Mouse (Mus musculus): ENCODE measurements around the gene Fam187b. TPM values are rescaled to one million over a fixed set of nuclear protein-coding genes. Genes with fewer than 3 reads are reported as not detected.

Fam187b gene
- total and polyA plus RNA-seq, 3 experiments, result not detected

- Histone ChIP-seq H3K4me3 (replicated peaks in 1 of 3; ENCODE audit: low read depth in 2 of 3, low read length in 2 of 3, poor library complexity in 1 of 3) (no peak overlapping the region), H3K4me1 (ENCODE audit: control insufficient read depth in 1 of 2, insufficient read depth in 2 of 2) (peaks cover 12 to 62% of the 10 kb centered on the region in 2 experiments), H3K36me3 (replicated peaks in 1 of 2; ENCODE audit: control insufficient read depth in 1 of 2, insufficient read depth in 1 of 2, low read length in 1 of 2) (peaks cover 0 to 51% of the 10 kb centered on the region in 2 experiments), H3K27me3 (replicated peaks) (peaks cover 4% of the 10 kb centered on the region), H3K9me3 (replicated peaks; ENCODE audit: low read length) (no peaks in the 10 kb centered on the region), H3K27ac (ENCODE audit: insufficient read depth, low read depth) (no peak overlapping the region), H3K4me2 (ENCODE audit: insufficient read depth, low read depth, poor library complexity, severe bottlenecking) (no peak overlapping the region), H3K9ac (ENCODE audit: insufficient read depth, low read depth) (no peak overlapping the region), H3K79me2 (replicated peaks; ENCODE audit: control insufficient read depth, extremely low read depth, insufficient read depth, poor library complexity, severe bottlenecking) (no peaks in the 10 kb centered on the region)
- dilution Hi-C loops (cut with MboI; ENCODE audit: extremely low pct_ligation_motif_present, extremely low pct_unique_long_range_greater_than_20kb, low sequenced_read_pairs) (no loop called here), in situ Hi-C loops (cut with MboI; ENCODE audit: low pct_ligation_motif_present, low pct_unique_long_range_greater_than_20kb, low sequenced_read_pairs) (no loop called here)
- TF ChIP-seq IRF4 (IDR thresholded peaks at IDR 0.05; ENCODE audit: low read depth, low read length), result no peak
- TF ChIP-seq TBP (conservative IDR thresholded peaks at IDR 0.05; ENCODE audit: low read depth, low read length), result no peak
- no peak for TF ChIP-seq MXI1 (IDR thresholded peaks at IDR 0.05; ENCODE audit: low read depth, low read length)
- no peak for TF ChIP-seq POLR2A (IDR thresholded peaks at IDR 0.05; ENCODE audit: low read depth, low read length)
- no peak for TF ChIP-seq CHD1 (IDR thresholded peaks at IDR 0.05; ENCODE audit: low read depth, low read length)
- TF ChIP-seq GABPA (IDR thresholded peaks at IDR 0.05; ENCODE audit: insufficient replicate concordance, low read depth, low read length), result no peak
- no peak for TF ChIP-seq NRF1 (IDR thresholded peaks at IDR 0.05; ENCODE audit: low read depth, low read length)
- no peak for TF ChIP-seq USF1 (IDR thresholded peaks at IDR 0.05; ENCODE audit: low read depth, low read length)
- TF ChIP-seq MAZ (IDR thresholded peaks at IDR 0.05; ENCODE audit: low read depth, low read length), result no peak
- no peak for TF ChIP-seq UBTF (IDR thresholded peaks at IDR 0.05; ENCODE audit: low read depth, low read length)
- TF ChIP-seq POLR2AphosphoS2 (IDR thresholded peaks at IDR 0.05; ENCODE audit: low read depth, low read length), result no peak
- TF ChIP-seq SMC3 (IDR thresholded peaks at IDR 0.05; ENCODE audit: low read depth, low read length), result no peak
- TF ChIP-seq SIN3A (IDR thresholded peaks at IDR 0.05; ENCODE audit: low read length), result no peak
- TF ChIP-seq MAX (IDR thresholded peaks at IDR 0.05; ENCODE audit: low read length), result no peak
- no peak for TF ChIP-seq ZC3H11A (IDR thresholded peaks at IDR 0.05; ENCODE audit: low read depth, low read length)
- no peak for TF ChIP-seq MYC (IDR thresholded peaks at IDR 0.05; ENCODE audit: low read depth, low read length)
- no peak for TF ChIP-seq CTCF (conservative IDR thresholded peaks at IDR 0.05 in 1 of 2, IDR thresholded peaks at IDR 0.05 in 1 of 2; ENCODE audit: low read depth in 2 of 2, low read length in 2 of 2)
- no peak for DNase-seq (ENCODE audit: extremely low read depth)
Observed at GRCm38 (mm10) chr7:31039011-31039410, 65.4 kb downstream of the Fam187b start.

Other genes with a start within 250 kb of the Fam187b start
Only the 20 nearest of the 22 such genes appear.
- gene Sbsn, start 222.3 kb upstream of the Fam187b start, total RNA-seq (2012; rRNA removed), result 0.59 and 0.76 TPM in 2 replicates
- gene Sbsn, start 222.3 kb upstream of the Fam187b start, total RNA-seq (2014; rRNA removed), result 0.30 TPM in 1 of 2 replicates, not detected in the other
- 0.69 and 1.1 TPM in 2 replicates for gene Sbsn, start 222.3 kb upstream of the Fam187b start, polyA plus RNA-seq (2012; ENCODE audit: insufficient read length, low read depth)
- gene Dmkn, start 210.0 kb upstream of the Fam187b start, total RNA-seq (2012; rRNA removed), result not detected in 2 replicates
- not detected in 2 replicates for gene Dmkn, start 210.0 kb upstream of the Fam187b start, total RNA-seq (2014; rRNA removed)
- not detected in 2 replicates for gene Dmkn, start 210.0 kb upstream of the Fam187b start, polyA plus RNA-seq (2012; ENCODE audit: insufficient read length, low read depth)
- not detected in 2 replicates for gene Krtdap, start 185.9 kb upstream of the Fam187b start, total RNA-seq (2012; rRNA removed)
- not detected in 2 replicates for gene Krtdap, start 185.9 kb upstream of the Fam187b start, total RNA-seq (2014; rRNA removed)
- not detected in 2 replicates for gene Krtdap, start 185.9 kb upstream of the Fam187b start, polyA plus RNA-seq (2012; ENCODE audit: insufficient read length, low read depth)
- 0.08 TPM in 1 of 2 replicates, not detected in the other for gene Ffar2, start 150.0 kb upstream of the Fam187b start, total RNA-seq (2012; rRNA removed)
- not detected in 2 replicates for gene Ffar2, start 150.0 kb upstream of the Fam187b start, total RNA-seq (2014; rRNA removed)
- gene Ffar2, start 150.0 kb upstream of the Fam187b start, polyA plus RNA-seq (2012; ENCODE audit: insufficient read length, low read depth), result 0.51 and 0.52 TPM in 2 replicates
- gene Ffar3, start 117.6 kb upstream of the Fam187b start, total RNA-seq (2012; rRNA removed), result not detected in 2 replicates
- gene Ffar3, start 117.6 kb upstream of the Fam187b start, total RNA-seq (2014; rRNA removed), result not detected in 2 replicates
- gene Ffar3, start 117.6 kb upstream of the Fam187b start, polyA plus RNA-seq (2012; ENCODE audit: insufficient read length, low read depth), result not detected in 2 replicates
- 0.34 and 0.42 TPM in 2 replicates for gene Ffar1, start 112.2 kb upstream of the Fam187b start, total RNA-seq (2012; rRNA removed)
- gene Ffar1, start 112.2 kb upstream of the Fam187b start, total RNA-seq (2014; rRNA removed), result 1.2 and 1.4 TPM in 2 replicates
- 14.3 and 17.2 TPM in 2 replicates for gene Ffar1, start 112.2 kb upstream of the Fam187b start, polyA plus RNA-seq (2012; ENCODE audit: insufficient read length, low read depth)
- gene Cd22, start 93.4 kb upstream of the Fam187b start, total RNA-seq (2012; rRNA removed), result 41.7 and 42.3 TPM in 2 replicates
- 81.5 and 90.6 TPM in 2 replicates for gene Cd22, start 93.4 kb upstream of the Fam187b start, total RNA-seq (2014; rRNA removed)
- 180 and 190 TPM in 2 replicates for gene Cd22, start 93.4 kb upstream of the Fam187b start, polyA plus RNA-seq (2012; ENCODE audit: insufficient read length, low read depth)
- 0.04 TPM in 1 of 2 replicates, not detected in the other for gene Mag, start 58.9 kb upstream of the Fam187b start, total RNA-seq (2012; rRNA removed)
- not detected in 2 replicates for gene Mag, start 58.9 kb upstream of the Fam187b start, total RNA-seq (2014; rRNA removed)
- not detected in 2 replicates for gene Mag, start 58.9 kb upstream of the Fam187b start, polyA plus RNA-seq (2012; ENCODE audit: insufficient read length, low read depth)
- gene Hamp2, start 49.1 kb upstream of the Fam187b start, total RNA-seq (2012; rRNA removed), result not detected in 2 replicates
- not detected in 2 replicates for gene Hamp2, start 49.1 kb upstream of the Fam187b start, total RNA-seq (2014; rRNA removed)
- not detected in 2 replicates for gene Hamp2, start 49.1 kb upstream of the Fam187b start, polyA plus RNA-seq (2012; ENCODE audit: insufficient read length, low read depth)
- not detected in 2 replicates for gene Hamp, start 29.8 kb upstream of the Fam187b start, total RNA-seq (2012; rRNA removed)
- gene Hamp, start 29.8 kb upstream of the Fam187b start, total RNA-seq (2014; rRNA removed), result not detected in 2 replicates
- not detected in 2 replicates for gene Hamp, start 29.8 kb upstream of the Fam187b start, polyA plus RNA-seq (2012; ENCODE audit: insufficient read length, low read depth)
- 42.0 and 47.9 TPM in 2 replicates for gene Usf2, start 17.0 kb upstream of the Fam187b start, total RNA-seq (2012; rRNA removed)
- gene Usf2, start 17.0 kb upstream of the Fam187b start, total RNA-seq (2014; rRNA removed), result 47.0 and 57.2 TPM in 2 replicates
- 102 and 103 TPM in 2 replicates for gene Usf2, start 17.0 kb upstream of the Fam187b start, polyA plus RNA-seq (2012; ENCODE audit: insufficient read length, low read depth)
- gene Lsr, start 326 bp upstream of the Fam187b start, total RNA-seq (2012; rRNA removed), result 0.08 and 0.13 TPM in 2 replicates
- 0.12 TPM in 1 of 2 replicates, not detected in the other for gene Lsr, start 326 bp upstream of the Fam187b start, total RNA-seq (2014; rRNA removed)
- not detected in 2 replicates for gene Lsr, start 326 bp upstream of the Fam187b start, polyA plus RNA-seq (2012; ENCODE audit: insufficient read length, low read depth)
- gene Fxyd5, start 68.7 kb downstream of the Fam187b start, total RNA-seq (2012; rRNA removed), result 71.6 and 73.2 TPM in 2 replicates
- 38.3 and 43.8 TPM in 2 replicates for gene Fxyd5, start 68.7 kb downstream of the Fam187b start, total RNA-seq (2014; rRNA removed)
- 96.8 and 124 TPM in 2 replicates for gene Fxyd5, start 68.7 kb downstream of the Fam187b start, polyA plus RNA-seq (2012; ENCODE audit: insufficient read length, low read depth)
- gene Fxyd7, start 77.7 kb downstream of the Fam187b start, total RNA-seq (2012; rRNA removed), result not detected in 2 replicates
- gene Fxyd7, start 77.7 kb downstream of the Fam187b start, total RNA-seq (2014; rRNA removed), result not detected in 2 replicates
- gene Fxyd7, start 77.7 kb downstream of the Fam187b start, polyA plus RNA-seq (2012; ENCODE audit: insufficient read length, low read depth), result not detected in 2 replicates
- gene Fxyd1, start 83.4 kb downstream of the Fam187b start, total RNA-seq (2012; rRNA removed), result not detected in 2 replicates
- not detected in 2 replicates for gene Fxyd1, start 83.4 kb downstream of the Fam187b start, total RNA-seq (2014; rRNA removed)
- gene Fxyd1, start 83.4 kb downstream of the Fam187b start, polyA plus RNA-seq (2012; ENCODE audit: insufficient read length, low read depth), result not detected in 2 replicates
- gene Lgi4, start 85.6 kb downstream of the Fam187b start, total RNA-seq (2012; rRNA removed), result not detected in 2 replicates
- not detected in 2 replicates for gene Lgi4, start 85.6 kb downstream of the Fam187b start, total RNA-seq (2014; rRNA removed)
- gene Lgi4, start 85.6 kb downstream of the Fam187b start, polyA plus RNA-seq (2012; ENCODE audit: insufficient read length, low read depth), result not detected in 2 replicates
- gene Fxyd3, start 102.9 kb downstream of the Fam187b start, total RNA-seq (2012; rRNA removed), result not detected in 2 replicates
- gene Fxyd3, start 102.9 kb downstream of the Fam187b start, total RNA-seq (2014; rRNA removed), result not detected in 2 replicates
- 0.08 TPM in 1 of 2 replicates, not detected in the other for gene Fxyd3, start 102.9 kb downstream of the Fam187b start, polyA plus RNA-seq (2012; ENCODE audit: insufficient read length, low read depth)
- 1.7 and 3.0 TPM in 2 replicates for gene Hpn, start 141.5 kb downstream of the Fam187b start, total RNA-seq (2012; rRNA removed)
- 8.7 and 11.2 TPM in 2 replicates for gene Hpn, start 141.5 kb downstream of the Fam187b start, total RNA-seq (2014; rRNA removed)
- 16.7 and 18.7 TPM in 2 replicates for gene Hpn, start 141.5 kb downstream of the Fam187b start, polyA plus RNA-seq (2012; ENCODE audit: insufficient read length, low read depth)
- 0.17 and 0.30 TPM in 2 replicates for gene Scn1b, start 153.2 kb downstream of the Fam187b start, total RNA-seq (2012; rRNA removed)
- not detected in 2 replicates for gene Scn1b, start 153.2 kb downstream of the Fam187b start, total RNA-seq (2014; rRNA removed)
- gene Scn1b, start 153.2 kb downstream of the Fam187b start, polyA plus RNA-seq (2012; ENCODE audit: insufficient read length, low read depth), result not detected in 2 replicates
- gene Gramd1a, start 182.1 kb downstream of the Fam187b start, total RNA-seq (2012; rRNA removed), result 66.6 and 86.0 TPM in 2 replicates
- gene Gramd1a, start 182.1 kb downstream of the Fam187b start, total RNA-seq (2014; rRNA removed), result 45.7 and 49.5 TPM in 2 replicates
- 70.0 and 90.7 TPM in 2 replicates for gene Gramd1a, start 182.1 kb downstream of the Fam187b start, polyA plus RNA-seq (2012; ENCODE audit: insufficient read length, low read depth)

Measured in CH12.LX (cell line).